Mouse (Mus musculus): Measurements from ENCODE around the gene Alox5ap.

- TF ChIP-seq CTCF (IDR thresholded peaks at IDR 0.05; ENCODE audit: low read depth, low read length) (no peak), POLR2A (IDR thresholded peaks at IDR 0.05; ENCODE audit: borderline replicate concordance, low read depth, low read length) (no peak)
These were observed 28.5 kb downstream of the Alox5ap start for GRCm38 (mm10) chr5:149293071-149293470.
